Mouse (Mus musculus) intestine, embryonic 14.5 days (tissue): Measurements from ENCODE around the gene Mylk2. TPM values are rescaled to one million over a fixed set of nuclear protein-coding genes. Genes with fewer than 3 reads are reported as not detected.

Experiments
- ATAC-seq: fragments of 200-750 bp; cut with Nextera tagmentation; replicated peaks from 2 replicates; pipeline ENCODE4 v1.8.0; 2017; ENCODE audit warnings: low read depth, moderate number of reproducible peaks, moderate TSS enrichment, moderate library complexity; ENCODE audit not compliant: low FRiP score, low TSS enrichment
- DNase-seq: peaks from one replicate; pipeline ENCODE4 v3.0.0-alpha.2; 2018; ENCODE audit warnings: low spot score
- H3K27ac ChIP-seq: fragments of 300-500 bp; sonication (generic); 2 replicates; pipeline ENCODE4 v1.5.1; 2014; ENCODE audit warnings: low read depth, mild to moderate bottlenecking, control low read depth
- H3K27me3 ChIP-seq: fragments of 300-500 bp; sonication (generic); replicated peaks from 2 replicates; pipeline ENCODE4 v1.6.1; 2014; ENCODE audit warnings: low read length, control low read depth; ENCODE audit not compliant: control insufficient read depth, insufficient read depth
- H3K36me3 ChIP-seq: fragments of 300-500 bp; sonication (generic); 2 replicates; pipeline ENCODE4 v1.6.1; 2014; ENCODE audit warnings: low read length, control low read depth; ENCODE audit not compliant: control insufficient read depth, insufficient read depth
- H3K4me1 ChIP-seq: fragments of 300-500 bp; sonication (generic); replicated peaks from 2 replicates; pipeline ENCODE4 v1.6.1; 2014; ENCODE audit warnings: low read length, control low read depth, mixed read lengths; ENCODE audit not compliant: control insufficient read depth, insufficient read depth
- H3K4me2 ChIP-seq: fragments of 300-500 bp; sonication (generic); 2 replicates; pipeline ENCODE4 v1.6.1; 2014; ENCODE audit warnings: low read length
- H3K4me3 ChIP-seq: fragments of 300-500 bp; sonication (generic); 2 replicates; pipeline ENCODE4 v1.5.1; 2014; ENCODE audit warnings: low read depth, low read length, control low read depth, mixed read lengths
- H3K9ac ChIP-seq: fragments of 300-500 bp; sonication (generic); 2 replicates; pipeline ENCODE4 v1.6.1; 2014; ENCODE audit warnings: mild to moderate bottlenecking, low read length
- H3K9me3 ChIP-seq: fragments of 300-500 bp; sonication (generic); 2 replicates; pipeline ENCODE4 v1.6.1; 2016; ENCODE audit warnings: low read length, control low read depth; ENCODE audit not compliant: control insufficient read depth
- WGBS: fragments of 180-500 bp; shearing (Covaris S2); extraction: QIAGEN DNeasy Blood & Tissue Kit; methylation state at CpG from one replicate; pipeline ENCODE4 v1.1.7; 2014; 5-methylcytosine and 5-hydroxymethylcytosine counted together
- polyA plus RNA-seq: library from polyadenylated mRNA; unstranded; fragments of >200 nt; fragmentation: Nextera tagmentation; extraction: Ambion mirVana; gene quantifications from 2 replicates; pipeline ENCODE4 v1.2.1, GENCODE M21; 2014

Mylk2 gene
- polyA plus RNA-seq, 1 experiment from 2014 or later: 0.09 TPM

- no peaks in the 10 kb centered on the region for H3K9me3 ChIP-seq
- no peak overlapping the region for H3K27ac ChIP-seq
- ATAC-seq (no peak), DNase-seq (no peak)
- peaks cover 13% of the 10 kb centered on the region for H3K27me3 ChIP-seq
- 51% methylated on average over 9 of the region's 9 CpGs for WGBS
- no peak overlapping the region for H3K4me2 ChIP-seq
- no peaks in the 10 kb centered on the region for H3K36me3 ChIP-seq
- peaks cover 16% of the 10 kb centered on the region for H3K4me1 ChIP-seq
- H3K4me3 ChIP-seq: no peak overlapping the region
- no peak overlapping the region for H3K9ac ChIP-seq
Observed at GRCm38 (mm10) chr2:152906274-152907037, 4.7 kb upstream of the Mylk2 start.

GRCm38 (mm10) chr2:152907114-152907943 lies 3.8 kb upstream of the Mylk2 start:
- peaks cover 22% of the 10 kb centered on the region for H3K27me3 ChIP-seq
- no peak overlapping the region for H3K4me3 ChIP-seq
- no peaks in the 10 kb centered on the region for H3K9me3 ChIP-seq
- ATAC-seq (no peak), DNase-seq (no peak)
- no peak overlapping the region for H3K9ac ChIP-seq
- no peak overlapping the region for H3K27ac ChIP-seq
- no peaks in the 10 kb centered on the region for H3K36me3 ChIP-seq
- WGBS: 68% methylated on average over 14 of the region's 14 CpGs
- H3K4me2 ChIP-seq: no peak overlapping the region
- peaks cover 16% of the 10 kb centered on the region for H3K4me1 ChIP-seq

DNA sequence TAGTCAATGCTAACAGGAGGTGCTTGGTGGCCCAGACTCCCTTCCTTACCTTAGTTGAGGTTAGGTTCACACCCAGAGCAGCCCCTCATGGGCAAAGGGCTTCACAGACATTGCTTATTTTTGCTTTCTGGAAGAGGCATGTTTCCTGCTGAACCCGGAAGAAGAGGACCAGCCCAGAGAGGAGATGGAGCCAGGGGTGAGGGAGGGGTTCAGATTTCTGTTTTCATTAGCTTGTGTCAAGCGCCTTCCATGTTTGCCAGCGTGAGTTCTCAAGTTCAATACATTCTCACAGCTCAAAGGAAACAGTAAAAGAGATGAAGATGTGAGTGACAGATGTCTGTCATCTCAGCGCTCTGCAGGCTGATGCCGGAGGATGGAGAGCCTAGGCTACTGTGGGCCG lies 1.3 kb upstream of the Mylk2 start:
- Histone ChIP-seq H3K4me2 (no peak overlapping the region), H3K9ac (no peak overlapping the region), H3K4me3 (no peak overlapping the region), H3K9me3 (no peaks in the 10 kb centered on the region), H3K27ac (no peak overlapping the region), H3K27me3 (peaks cover 38% of the 10 kb centered on the region), H3K36me3 (no peaks in the 10 kb centered on the region), H3K4me1 (peaks cover 20% of the 10 kb centered on the region)
- no peak for ATAC-seq
- WGBS: 78% methylated on average over 6 of the region's 6 CpGs
- no peak for DNase-seq

DNA sequence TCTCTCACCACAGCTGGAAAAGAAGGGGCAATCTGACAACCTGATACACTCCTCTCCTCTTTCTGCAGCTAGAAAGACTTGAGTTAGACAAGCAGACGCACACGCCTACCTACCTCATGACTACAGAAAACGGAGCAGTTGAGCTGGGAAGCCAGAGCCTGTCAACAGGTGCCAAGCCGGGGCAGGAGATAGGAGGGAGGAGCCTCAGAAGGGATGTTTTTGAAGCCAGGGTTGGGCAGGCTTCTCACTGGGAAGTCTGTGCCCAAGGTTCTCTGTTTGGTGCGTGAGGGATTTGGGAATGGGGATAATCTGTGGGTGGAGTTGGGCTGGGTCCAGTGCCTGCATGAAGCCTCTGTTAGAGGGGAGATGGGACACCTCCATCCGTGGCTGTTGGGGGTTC lies 280 bp downstream of the Mylk2 start:
- Histone ChIP-seq H3K4me3 (no peak overlapping the region), H3K27me3 (peaks cover 41% of the 10 kb centered on the region), H3K4me2 (no peak overlapping the region), H3K36me3 (no peaks in the 10 kb centered on the region), H3K4me1 (peaks cover 13% of the 10 kb centered on the region; the same call in 1 of the 2 replicates), H3K9me3 (no peaks in the 10 kb centered on the region), H3K9ac (no peak overlapping the region), H3K27ac (no peak overlapping the region)
- DNase-seq: no peak
- WGBS: 22% methylated on average over 6 of the region's 6 CpGs
- ATAC-seq: no peak

DNA sequence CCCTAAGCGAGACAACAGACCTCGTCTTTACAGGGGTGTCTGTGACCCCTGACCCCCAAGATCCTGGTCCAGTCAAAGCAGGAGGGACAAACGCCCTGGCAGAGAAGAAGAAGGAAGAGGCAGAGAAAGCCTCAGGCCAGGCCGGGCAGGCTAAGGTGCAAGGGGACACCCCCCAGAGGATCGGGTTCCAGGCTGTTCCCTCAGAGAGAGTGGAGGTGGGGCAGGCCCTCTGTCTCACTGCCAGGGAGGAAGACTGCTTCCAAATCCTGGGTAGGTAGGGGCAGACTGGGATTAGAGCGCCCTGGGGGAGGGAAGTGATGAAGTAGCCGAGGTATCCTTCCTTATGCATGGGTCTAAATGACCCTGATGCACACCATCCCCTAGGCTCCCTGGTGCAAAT lies 2.3 kb downstream of the Mylk2 start:
- Histone ChIP-seq H3K27ac (no peak overlapping the region), H3K4me3 (no peak overlapping the region), H3K4me2 (no peak overlapping the region), H3K9me3 (no peaks in the 10 kb centered on the region), H3K9ac (no peak overlapping the region), H3K4me1 (peaks cover 12% of the 10 kb centered on the region; the same call in 1 of the 2 replicates), H3K27me3 (peaks cover 41% of the 10 kb centered on the region), H3K36me3 (no peaks in the 10 kb centered on the region)
- WGBS: 37% methylated on average over 7 of the region's 7 CpGs
- no peak for ATAC-seq
- DNase-seq: no peak

DNA sequence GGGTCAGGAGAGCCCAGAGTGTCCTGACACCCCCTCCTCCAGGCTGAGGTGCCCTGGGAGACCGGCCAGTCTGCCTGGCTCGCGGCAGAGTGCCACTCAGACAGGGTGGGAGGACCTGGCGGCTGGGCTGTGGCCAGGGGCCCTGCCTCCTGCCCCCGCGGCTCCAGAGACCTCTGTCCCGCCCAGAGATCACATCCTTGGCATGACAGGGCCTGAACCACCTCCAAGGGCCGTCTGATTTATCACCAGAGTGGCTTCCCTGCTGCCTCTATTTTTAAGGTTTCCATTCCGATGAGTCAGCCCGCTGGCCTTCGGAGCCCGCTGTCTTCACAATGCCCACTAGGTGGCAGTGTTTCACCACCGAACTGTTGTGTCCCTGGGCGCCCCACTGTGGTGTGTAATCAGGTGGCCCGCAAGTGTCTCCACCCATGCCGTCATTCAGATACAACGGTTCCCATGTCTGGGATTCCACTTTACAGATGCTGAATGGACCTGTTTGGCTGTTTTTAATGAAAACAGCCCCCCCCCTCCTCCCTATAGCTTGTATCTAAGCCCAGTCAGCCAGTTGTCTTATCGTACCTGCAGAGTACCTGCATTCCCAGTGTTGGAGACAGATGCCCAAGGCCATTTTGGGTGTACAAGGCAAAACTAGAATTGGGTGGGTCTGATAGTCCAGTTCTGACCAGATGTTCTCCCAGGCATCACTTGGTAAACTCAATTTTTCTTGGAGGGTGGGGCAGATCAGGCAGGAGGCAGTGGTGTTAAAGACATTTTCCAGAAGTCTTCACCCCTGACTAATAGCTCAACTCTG lies 3.4 kb downstream of the Mylk2 start:
- ATAC-seq: peak; percentile 73
- no peak overlapping the region for H3K4me3 ChIP-seq
- WGBS: 2% methylated on average over 18 of the region's 18 CpGs

DNA sequence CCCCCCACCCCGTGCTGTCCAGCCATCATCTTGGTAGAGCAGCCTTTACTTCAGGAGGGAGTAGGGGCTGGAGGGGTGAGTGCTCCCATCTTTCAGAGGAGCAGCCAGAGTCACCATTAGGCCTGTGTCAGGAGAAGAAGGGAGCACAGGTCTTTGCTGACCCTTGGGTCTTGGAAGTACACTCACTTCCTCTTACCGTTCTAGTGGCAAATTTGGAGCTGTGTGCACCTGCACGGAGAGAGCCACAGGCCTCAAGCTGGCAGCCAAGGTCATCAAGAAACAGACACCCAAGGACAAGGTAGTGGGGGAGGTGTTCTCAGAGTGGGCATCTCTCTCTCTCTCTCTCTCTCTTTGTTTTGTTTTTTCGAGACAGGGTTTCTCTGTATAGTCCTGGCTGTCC lies 4.3 kb downstream of the Mylk2 start:
- Histone ChIP-seq H3K9me3 (no peaks in the 10 kb centered on the region), H3K9ac (no peak overlapping the region), H3K4me3 (no peak overlapping the region), H3K4me2 (no peak overlapping the region), H3K36me3 (no peaks in the 10 kb centered on the region), H3K4me1 (peaks cover 16% of the 10 kb centered on the region; the same call in 1 of the 2 replicates), H3K27me3 (peaks cover 38% of the 10 kb centered on the region), H3K27ac (no peak overlapping the region)
- ATAC-seq (no peak), DNase-seq (no peak)
- WGBS: 67% methylated on average over 4 of the region's 4 CpGs

More for the DNA sequence above, 3.4 kb downstream of the Mylk2 start:
- Histone ChIP-seq H3K27me3 (peaks cover 41% of the 10 kb centered on the region), H3K36me3 (no peaks in the 10 kb centered on the region), H3K4me1 (peaks cover 16% of the 10 kb centered on the region; the same call in 1 of the 2 replicates), H3K27ac (no peak overlapping the region), H3K9me3 (no peaks in the 10 kb centered on the region), H3K9ac (no peak overlapping the region), H3K4me2 (peak overlapping the region; percentile 13; the same call in 1 of the 2 replicates)
- DNase-seq: peak; percentile 92

DNA sequence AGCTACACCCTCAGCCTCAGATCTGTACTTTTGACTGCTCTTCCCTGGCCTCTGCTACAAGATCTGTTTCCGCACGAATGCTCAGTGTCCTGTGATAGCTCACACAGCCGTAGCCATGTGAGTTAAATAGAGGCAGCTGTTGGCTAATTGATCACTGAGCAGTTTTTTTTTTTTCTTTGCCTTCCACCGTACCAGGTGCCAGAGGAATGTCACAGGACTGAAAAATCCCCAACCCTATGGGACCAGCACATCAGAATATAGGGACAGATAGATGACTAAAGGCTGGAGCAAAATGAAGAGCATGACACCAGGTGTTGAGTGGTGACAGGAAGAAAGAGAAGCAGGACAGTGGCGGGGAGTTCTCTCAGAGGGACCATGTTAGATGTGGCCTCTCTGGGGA lies 5.0 kb downstream of the Mylk2 start:
- Histone ChIP-seq H3K9me3 (no peaks in the 10 kb centered on the region), H3K27me3 (peaks cover 31% of the 10 kb centered on the region), H3K9ac (no peak overlapping the region), H3K4me1 (peaks cover 16% of the 10 kb centered on the region; the same call in 1 of the 2 replicates), H3K4me3 (no peak overlapping the region), H3K27ac (no peak overlapping the region), H3K36me3 (no peaks in the 10 kb centered on the region), H3K4me2 (no peak overlapping the region)
- ATAC-seq (no peak), DNase-seq (no peak)
- 55% methylated on average over 5 of the region's 5 CpGs for WGBS
